Mouse (Mus musculus) ES-Bruce4 (cell line): ENCODE data around the gene Myh6. TPM values are rescaled to one million over a fixed set of nuclear protein-coding genes. Genes with fewer than 3 reads are reported as not detected.

Experiments used
- H3K27ac ChIP-seq: 2 replicates; pipeline ENCODE4 v1.5.1; 2012; ENCODE audit warnings: low read length, inconsistent platforms; ENCODE audit not compliant: insufficient read depth
- H3K27me3 ChIP-seq: 2 replicates; pipeline ENCODE4 v1.6.1; 2012; ENCODE audit warnings: mild to moderate bottlenecking, low read length, inconsistent platforms; ENCODE audit not compliant: control insufficient read depth, poor library complexity, insufficient read depth, severe bottlenecking
- H3K36me3 ChIP-seq: 2 replicates; pipeline ENCODE4 v1.6.1; 2012; ENCODE audit warnings: inconsistent platforms, mild to moderate bottlenecking, low read length, moderate library complexity; ENCODE audit not compliant: control insufficient read depth, poor library complexity, insufficient read depth, severe bottlenecking
- H3K4me1 ChIP-seq: one replicate; pipeline ENCODE4 v1.8.1; 2011; ENCODE audit warnings: low read length; ENCODE audit not compliant: control insufficient read depth, insufficient read depth
- H3K4me3 ChIP-seq: 2 replicates; pipeline ENCODE4 v1.5.1; 2011; ENCODE audit warnings: low read depth, mild to moderate bottlenecking, low read length
- H3K9ac ChIP-seq: 2 replicates; pipeline ENCODE4 v1.6.1; 2012; ENCODE audit warnings: low read depth, mild to moderate bottlenecking, inconsistent platforms; ENCODE audit not compliant: poor library complexity, severe bottlenecking
- H3K9me3 ChIP-seq: replicated peaks from 2 replicates; pipeline ENCODE4 v1.6.1; 2012; ENCODE audit warnings: mild to moderate bottlenecking, low read length, inconsistent platforms; ENCODE audit not compliant: control insufficient read depth, poor library complexity, insufficient read depth, severe bottlenecking
- CTCF ChIP-seq: IDR thresholded peaks from one replicate; pipeline ENCODE4 v1.8.1; 2011; ENCODE audit warnings: low read depth, low read length
- EP300 ChIP-seq: IDR thresholded peaks from 2 replicates; pipeline ENCODE4 v1.6.1; 2011; ENCODE audit warnings: low read depth, low read length; ENCODE audit not compliant: insufficient read depth
- POLR2A ChIP-seq: IDR thresholded peaks from one replicate; pipeline ENCODE4 v1.8.1; 2011; ENCODE audit warnings: low read length; ENCODE audit not compliant: insufficient read depth
- polyA plus RNA-seq: library from polyadenylated mRNA; stranded (reverse); fragments of >200 nt; gene quantifications from 2 replicates; pipeline ENCODE4 v1.2.4, GENCODE M21; 2011; ENCODE audit warnings: low read depth; ENCODE audit not compliant: missing spikeins, insufficient read depth, insufficient read length

Gene Myh6
- polyA plus RNA-seq, 1 experiment = not detected

- Histone ChIP-seq H3K27me3 (no peaks in the 10 kb centered on the region), H3K36me3 (no peaks in the 10 kb centered on the region), H3K9ac (no peak overlapping the region), H3K4me3 (no peak overlapping the region), H3K9me3 (no peaks in the 10 kb centered on the region), H3K4me1 (peaks cover 3% of the 10 kb centered on the region), H3K27ac (no peak overlapping the region)
- TF ChIP-seq POLR2A = no peak
- TF ChIP-seq CTCF = no peak
- TF ChIP-seq EP300 = no peak
Measured at GRCm38 (mm10) chr14:55007120-55007908, 40.6 kb upstream of the Myh6 start.

GRCm38 (mm10) chr14:55006541-55006940 lies 39.8 kb upstream of the Myh6 start:
- Histone ChIP-seq H3K36me3 (no peaks in the 10 kb centered on the region), H3K9me3 (no peaks in the 10 kb centered on the region), H3K27me3 (no peaks in the 10 kb centered on the region), H3K9ac (no peak overlapping the region), H3K4me3 (no peak overlapping the region), H3K4me1 (peaks cover 3% of the 10 kb centered on the region), H3K27ac (no peak overlapping the region)
- TF ChIP-seq EP300 = no peak

GRCm38 (mm10) chr14:55005967-55006366 lies 39.2 kb upstream of the Myh6 start:
- TF ChIP-seq EP300 (no peak), POLR2A (no peak), CTCF (no peak)

GRCm38 (mm10) chr14:55005506-55005905 lies 38.8 kb upstream of the Myh6 start:
- Histone ChIP-seq H3K9me3 (no peaks in the 10 kb centered on the region), H3K36me3 (no peaks in the 10 kb centered on the region), H3K9ac (no peak overlapping the region), H3K4me1 (peaks cover 3% of the 10 kb centered on the region), H3K27me3 (no peaks in the 10 kb centered on the region), H3K4me3 (no peak overlapping the region), H3K27ac (no peak overlapping the region)
- no peak for TF ChIP-seq CTCF

More at GRCm38 (mm10) chr14:55005967-55006366, 39.2 kb upstream of the Myh6 start:
- Histone ChIP-seq H3K4me1 (peaks cover 3% of the 10 kb centered on the region), H3K27ac (no peak overlapping the region), H3K9me3 (no peaks in the 10 kb centered on the region), H3K9ac (no peak overlapping the region), H3K36me3 (no peaks in the 10 kb centered on the region), H3K4me3 (no peak overlapping the region), H3K27me3 (no peaks in the 10 kb centered on the region)

- Histone ChIP-seq H3K36me3 (no peaks in the 10 kb centered on the region), H3K9ac (no peak overlapping the region), H3K4me1 (peaks cover 3% of the 10 kb centered on the region), H3K27me3 (no peaks in the 10 kb centered on the region), H3K27ac (no peak overlapping the region), H3K9me3 (no peaks in the 10 kb centered on the region), H3K4me3 (no peak overlapping the region)
- TF ChIP-seq POLR2A = no peak
- TF ChIP-seq EP300 = no peak
- TF ChIP-seq CTCF = no peak
Measured at GRCm38 (mm10) chr14:55003878-55004855, 37.4 kb upstream of the Myh6 start.

GRCm38 (mm10) chr14:55002687-55003120 lies 36.0 kb upstream of the Myh6 start:
- no peak overlapping the region for H3K9ac ChIP-seq
- H3K9me3 ChIP-seq = no peaks in the 10 kb centered on the region
- no peaks in the 10 kb centered on the region for H3K36me3 ChIP-seq
- H3K4me3 ChIP-seq = no peak overlapping the region
- H3K4me1 ChIP-seq = peaks cover 3% of the 10 kb centered on the region
- no peak overlapping the region for H3K27ac ChIP-seq
- no peak for TF ChIP-seq EP300
- TF ChIP-seq POLR2A = no peak
- no peak for TF ChIP-seq CTCF
- no peaks in the 10 kb centered on the region for H3K27me3 ChIP-seq
